Mouse (Mus musculus) neural tube, embryonic 12.5 days (tissue): Measurements from ENCODE around the gene Egfem1. TPM values are rescaled to one million over a fixed set of nuclear protein-coding genes. Genes with fewer than 3 reads are reported as not detected.

Experiments used
- ATAC-seq: fragments of 200-750 bp; cut with Nextera tagmentation; 2 replicates; pipeline ENCODE4 v1.8.0; 2017; ENCODE audit warnings: low read depth, mild to moderate bottlenecking, moderate TSS enrichment, moderate library complexity; ENCODE audit not compliant: low FRiP score
- H3K27ac ChIP-seq: fragments of 300-500 bp; sonication (generic); 2 replicates; pipeline ENCODE4 v1.5.1; 2016
- H3K27me3 ChIP-seq: fragments of 300-500 bp; sonication (generic); replicated peaks from 2 replicates; pipeline ENCODE4 v1.6.1; 2016; ENCODE audit warnings: mild to moderate bottlenecking
- H3K36me3 ChIP-seq: fragments of 300-500 bp; sonication (generic); 2 replicates; pipeline ENCODE4 v1.6.1; 2016; ENCODE audit warnings: mild to moderate bottlenecking
- H3K4me1 ChIP-seq: fragments of 300-500 bp; sonication (generic); 2 replicates; pipeline ENCODE4 v1.6.1; 2016
- H3K4me2 ChIP-seq: fragments of 300-500 bp; sonication (generic); replicated peaks from 2 replicates; pipeline ENCODE4 v1.6.1; 2016; ENCODE audit warnings: mild to moderate bottlenecking
- H3K4me3 ChIP-seq: fragments of 300-500 bp; sonication (generic); 2 replicates; pipeline ENCODE4 v1.5.1; 2016
- H3K9ac ChIP-seq: fragments of 300-500 bp; sonication (generic); 2 replicates; pipeline ENCODE4 v1.6.1; 2016; ENCODE audit warnings: mild to moderate bottlenecking
- H3K9me3 ChIP-seq: fragments of 300-500 bp; sonication (generic); 2 replicates; pipeline ENCODE4 v1.6.1; 2016; ENCODE audit warnings: mild to moderate bottlenecking
- WGBS: fragments of 180-500 bp; shearing (Covaris S2); methylation state at CpG from one replicate; pipeline ENCODE4 v1.1.7; 2016; 5-methylcytosine and 5-hydroxymethylcytosine counted together
- polyA plus RNA-seq: library from polyadenylated mRNA; unstranded; fragments of >200 nt; fragmentation: Nextera tagmentation; extraction: Ambion mirVana; gene quantifications from 2 replicates; pipeline ENCODE4 v1.2.1, GENCODE M21; 2016

Gene Egfem1
- polyA plus RNA-seq, 1 experiment from 2014 or later: 4.9 TPM

DNA sequence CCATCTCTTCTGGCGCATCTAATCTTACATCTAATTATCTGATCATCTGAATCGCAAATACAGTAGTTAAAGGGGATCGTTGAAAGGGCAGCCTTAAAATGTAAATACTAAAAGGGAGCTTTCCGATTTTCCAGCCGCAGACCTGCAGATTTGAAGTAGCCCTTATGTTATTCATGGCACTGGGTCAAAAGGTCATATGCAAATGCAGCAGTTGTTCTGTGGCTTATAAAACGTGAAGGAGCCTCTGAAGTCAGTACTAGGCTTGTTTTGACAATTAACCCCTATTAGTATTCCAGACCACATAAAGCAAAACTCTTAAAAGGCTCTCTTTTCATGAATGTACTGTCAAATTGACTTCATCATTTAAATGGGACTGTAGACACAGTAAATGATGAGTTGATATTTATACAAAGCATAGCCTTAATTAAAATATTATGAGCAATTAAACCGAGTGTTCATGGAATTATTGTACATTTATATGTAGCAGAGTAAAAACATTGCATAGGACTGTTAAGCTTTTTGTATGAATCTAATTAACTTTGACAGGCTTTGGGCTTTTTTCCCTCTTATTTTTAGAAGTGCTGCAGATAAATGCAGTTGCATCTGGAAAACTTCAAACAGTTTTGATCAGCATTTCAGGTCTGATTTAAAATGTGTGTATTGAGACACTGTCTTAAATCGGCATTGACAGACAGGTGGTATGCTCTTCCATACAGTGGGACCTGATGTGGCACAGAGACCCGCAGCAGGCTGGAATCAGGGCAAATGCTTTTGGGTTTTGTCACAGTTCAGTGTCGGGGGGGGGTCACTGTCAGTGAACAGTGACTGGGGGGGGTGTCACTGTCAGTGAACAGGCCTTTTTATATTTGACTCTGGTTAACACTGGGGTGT, 54.5 kb downstream of the Egfem1 start:
- Histone ChIP-seq H3K27me3 (no peaks in the 10 kb centered on the region), H3K4me2 (peak overlapping the region; percentile 45), H3K9me3 (no peaks in the 10 kb centered on the region), H3K4me1 (peaks cover 32% of the 10 kb centered on the region), H3K9ac (no peak overlapping the region), H3K4me3 (no peak overlapping the region), H3K36me3 (no peaks in the 10 kb centered on the region), H3K27ac (no peak overlapping the region)
- 8% methylated on average over 10 of the region's 10 CpGs for WGBS
- ATAC-seq: peak; percentile 87

DNA sequence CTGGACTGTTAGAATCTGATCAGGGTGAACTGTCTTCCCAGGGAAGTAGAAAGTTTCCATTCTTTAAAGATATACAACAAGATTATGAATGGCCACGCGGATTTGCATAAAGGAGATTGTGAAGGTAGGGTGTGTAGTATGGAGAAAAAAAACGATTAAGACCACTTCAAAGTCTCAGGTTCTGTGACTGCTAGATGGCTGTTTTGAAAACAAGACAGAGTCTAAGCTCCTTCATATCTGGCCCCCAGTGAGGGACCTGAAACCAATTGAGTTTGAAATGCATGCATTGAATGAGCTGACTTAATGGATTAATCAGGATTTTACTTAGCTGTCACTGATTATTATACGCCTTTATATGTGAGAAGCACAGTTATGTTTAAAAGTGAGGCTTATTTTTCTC, 86.6 kb downstream of the Egfem1 start:
- no peaks in the 10 kb centered on the region for H3K36me3 ChIP-seq
- no peaks in the 10 kb centered on the region for H3K27me3 ChIP-seq
- H3K4me2 ChIP-seq: no peak overlapping the region
- no peak overlapping the region for H3K27ac ChIP-seq
- 86% methylated on average over 4 of the region's 4 CpGs for WGBS
- no peaks in the 10 kb centered on the region for H3K9me3 ChIP-seq
- no peaks in the 10 kb centered on the region; the same call in 1 of the 2 replicates for H3K4me1 ChIP-seq
- ATAC-seq: no peak
- no peak overlapping the region for H3K4me3 ChIP-seq
- no peak overlapping the region for H3K9ac ChIP-seq

DNA sequence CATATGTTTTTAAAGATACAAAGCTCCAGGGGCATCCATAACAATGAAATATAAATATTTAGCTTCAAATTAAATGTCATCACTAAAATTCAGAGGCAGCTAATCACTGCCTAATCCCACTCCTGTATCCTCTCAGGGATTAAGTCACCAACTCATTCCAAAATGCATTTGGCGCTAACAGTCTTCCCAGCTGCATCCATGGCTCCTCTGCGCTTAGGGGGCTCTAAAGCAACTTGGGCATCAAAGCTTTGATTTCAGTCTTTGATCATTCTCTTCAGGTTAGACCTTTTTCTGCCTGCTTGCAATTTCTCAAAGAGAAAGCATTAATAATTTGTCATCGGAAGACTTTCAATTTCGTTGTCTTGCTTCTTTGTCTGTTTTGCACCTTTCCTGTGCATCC, 87.2 kb downstream of the Egfem1 start:
- no peaks in the 10 kb centered on the region; the same call in 1 of the 2 replicates for H3K4me1 ChIP-seq
- H3K9me3 ChIP-seq: no peaks in the 10 kb centered on the region
- no peak overlapping the region for H3K27ac ChIP-seq
- H3K9ac ChIP-seq: no peak overlapping the region
- H3K36me3 ChIP-seq: no peaks in the 10 kb centered on the region
- no peak overlapping the region for H3K4me3 ChIP-seq
- WGBS: 78% methylated on average over 4 of the region's 4 CpGs
- no peaks in the 10 kb centered on the region for H3K27me3 ChIP-seq
- no peak overlapping the region for H3K4me2 ChIP-seq
- ATAC-seq: no peak

DNA sequence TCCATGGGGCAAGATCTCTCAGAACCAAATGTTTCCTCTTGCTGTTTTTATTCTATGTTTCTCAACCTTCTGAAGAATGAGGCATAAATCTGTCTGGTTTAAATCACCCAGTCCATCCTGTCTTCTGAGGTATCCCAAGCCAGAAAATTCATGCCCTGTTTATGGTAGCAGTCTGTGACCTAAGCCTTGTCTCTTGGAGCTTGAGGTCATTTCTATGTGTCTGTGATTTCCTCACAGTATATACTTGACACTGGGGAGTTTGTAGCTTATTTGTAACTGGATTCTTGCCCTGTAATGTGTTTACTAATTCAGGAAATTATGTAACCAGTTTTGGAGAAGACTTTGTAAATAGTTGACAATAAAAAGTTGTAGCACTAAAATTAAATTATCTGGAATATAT, 95.2 kb downstream of the Egfem1 start:
- Histone ChIP-seq H3K4me3 (no peak overlapping the region), H3K4me2 (no peak overlapping the region), H3K4me1 (no peaks in the 10 kb centered on the region), H3K9me3 (no peaks in the 10 kb centered on the region), H3K27ac (no peak overlapping the region), H3K36me3 (no peaks in the 10 kb centered on the region), H3K27me3 (no peaks in the 10 kb centered on the region), H3K9ac (no peak overlapping the region)
- no peak for ATAC-seq

DNA sequence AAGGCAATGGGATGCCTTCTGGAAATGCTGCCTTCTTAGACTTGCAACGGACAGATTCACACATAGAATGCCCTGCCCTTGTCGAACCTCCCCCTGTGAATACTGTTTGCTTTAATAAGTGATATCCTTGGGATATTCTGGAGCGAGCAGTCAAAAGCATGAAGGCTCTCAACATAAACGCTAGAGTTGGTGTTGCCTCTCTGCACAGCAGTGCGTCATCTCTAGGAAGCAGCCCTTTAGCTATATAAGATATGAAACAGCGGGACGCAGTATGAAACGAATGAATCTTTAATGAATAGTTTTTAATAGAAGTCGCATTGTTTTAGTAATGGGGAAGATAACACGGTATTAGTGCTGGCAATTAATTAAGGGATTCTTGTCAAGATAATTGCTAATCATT, 101.2 kb downstream of the Egfem1 start:
- 66% methylated on average over 10 of the region's 10 CpGs for WGBS
- no peak overlapping the region for H3K4me2 ChIP-seq
- H3K4me3 ChIP-seq: no peak overlapping the region
- no peaks in the 10 kb centered on the region for H3K36me3 ChIP-seq
- no peaks in the 10 kb centered on the region for H3K27me3 ChIP-seq
- H3K4me1 ChIP-seq: peaks cover 10% of the 10 kb centered on the region; the same call in 1 of the 2 replicates
- peak; percentile 35; the same call in 1 of the 2 replicates for ATAC-seq
- H3K9me3 ChIP-seq: no peaks in the 10 kb centered on the region
- H3K27ac ChIP-seq: no peak overlapping the region
- H3K9ac ChIP-seq: no peak overlapping the region

DNA sequence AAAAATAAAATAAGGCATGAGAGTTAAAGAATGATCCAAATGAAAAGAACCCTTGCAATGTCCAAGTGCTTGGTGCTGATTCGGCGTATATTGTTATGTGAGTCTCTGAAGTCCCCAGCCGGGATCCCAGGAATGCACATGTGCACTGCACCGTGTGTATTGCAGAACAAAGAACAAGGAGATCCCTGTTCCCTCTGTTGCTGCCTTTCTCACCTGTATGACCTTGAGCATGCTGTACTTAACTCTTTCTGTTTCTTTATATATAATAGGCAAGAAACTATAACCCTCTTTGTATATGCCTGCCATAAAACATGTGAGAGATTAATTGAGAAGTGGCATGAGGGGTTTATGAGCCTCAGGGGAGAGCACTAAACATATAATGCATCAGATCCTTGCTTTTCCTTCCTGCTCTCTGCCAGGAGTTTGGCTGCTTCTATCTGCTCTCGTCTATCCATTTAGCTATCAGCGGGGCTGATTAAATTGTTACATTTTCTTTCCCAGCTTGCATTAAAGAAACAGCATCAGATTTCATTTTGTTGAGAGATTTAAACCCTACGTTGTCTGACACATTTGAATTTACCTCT, 101.9 kb downstream of the Egfem1 start:
- WGBS: 35% methylated on average over 7 of the region's 7 CpGs
- no peaks in the 10 kb centered on the region for H3K9me3 ChIP-seq
- H3K27me3 ChIP-seq: no peaks in the 10 kb centered on the region
- ATAC-seq: peak; percentile 78
- no peak overlapping the region for H3K9ac ChIP-seq
- no peak overlapping the region for H3K4me3 ChIP-seq
- no peak overlapping the region for H3K4me2 ChIP-seq
- no peaks in the 10 kb centered on the region for H3K36me3 ChIP-seq
- H3K4me1 ChIP-seq: peaks cover 10% of the 10 kb centered on the region; the same call in 1 of the 2 replicates
- H3K27ac ChIP-seq: no peak overlapping the region

DNA sequence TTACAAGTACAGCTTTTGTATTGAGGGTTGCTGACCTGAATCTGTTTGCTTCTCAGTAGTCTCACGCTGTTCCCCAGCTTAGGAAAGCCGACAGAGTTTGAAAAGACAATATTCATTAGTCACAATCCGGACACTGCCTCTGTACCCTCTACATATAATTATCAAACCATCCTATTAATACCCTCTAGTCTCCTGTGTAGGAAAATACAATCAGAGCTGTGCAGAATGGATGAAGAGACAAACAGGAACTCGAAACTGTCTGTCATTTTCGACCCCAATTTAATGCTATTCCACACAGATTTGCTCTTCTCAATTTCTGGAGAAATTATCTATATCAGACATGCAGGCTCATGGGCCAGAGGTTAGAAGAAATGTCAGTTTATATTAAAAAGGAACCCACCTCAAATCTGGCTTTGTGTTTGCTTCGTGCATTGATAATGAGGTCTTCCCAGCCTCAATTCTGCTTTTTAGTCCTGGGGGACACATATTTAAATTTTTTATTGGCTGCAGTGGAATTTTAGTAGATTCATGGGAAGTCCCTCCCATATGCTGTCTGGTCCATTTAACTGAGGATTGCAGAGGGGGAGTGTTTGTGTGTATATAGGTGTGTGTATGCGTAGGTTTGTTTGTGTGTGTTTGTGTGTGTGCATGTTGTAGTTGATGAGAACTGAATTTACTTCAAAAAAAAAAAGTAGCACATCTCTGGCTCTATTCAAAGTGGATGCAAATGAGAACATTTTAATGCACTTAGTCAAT, 102.8 kb downstream of the Egfem1 start:
- no peaks in the 10 kb centered on the region for H3K36me3 ChIP-seq
- peak; percentile 50; the same call in 1 of the 2 replicates for ATAC-seq
- WGBS: 51% methylated on average over 7 of the region's 7 CpGs
- peaks cover 10% of the 10 kb centered on the region; the same call in 1 of the 2 replicates for H3K4me1 ChIP-seq
- H3K27me3 ChIP-seq: no peaks in the 10 kb centered on the region
- H3K9ac ChIP-seq: no peak overlapping the region
- no peak overlapping the region for H3K27ac ChIP-seq
- H3K9me3 ChIP-seq: no peaks in the 10 kb centered on the region
- H3K4me3 ChIP-seq: no peak overlapping the region
- 0 out of 2 replicates have a peak overlapping the region, but pooled peaks have one; percentile 0 for H3K4me2 ChIP-seq

DNA sequence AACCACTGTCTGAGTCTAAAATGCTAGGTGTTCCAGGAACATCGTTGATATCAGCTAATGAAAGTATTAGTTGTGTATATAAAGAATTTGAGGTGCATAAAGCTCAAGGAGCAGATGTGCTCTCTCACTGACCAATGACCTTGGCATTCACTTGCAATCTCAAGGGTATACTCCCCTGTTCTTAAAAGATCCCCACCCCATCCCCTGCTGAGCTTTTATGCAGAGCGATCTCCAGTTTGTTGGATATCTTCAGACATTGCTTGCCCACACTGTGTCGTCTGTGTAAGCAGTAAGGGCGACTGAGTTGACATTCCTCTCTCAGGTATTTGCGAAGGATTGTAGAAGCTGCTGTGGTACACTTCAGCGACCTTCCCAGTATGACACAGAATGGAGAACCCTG, 108.4 kb downstream of the Egfem1 start:
- Histone ChIP-seq H3K4me1 (no peaks in the 10 kb centered on the region), H3K9ac (no peak overlapping the region), H3K4me3 (no peak overlapping the region), H3K9me3 (no peaks in the 10 kb centered on the region), H3K4me2 (no peak overlapping the region), H3K27ac (no peak overlapping the region), H3K36me3 (no peaks in the 10 kb centered on the region), H3K27me3 (no peaks in the 10 kb centered on the region)
- ATAC-seq: no peak
- 76% methylated on average over 6 of the region's 6 CpGs for WGBS

DNA sequence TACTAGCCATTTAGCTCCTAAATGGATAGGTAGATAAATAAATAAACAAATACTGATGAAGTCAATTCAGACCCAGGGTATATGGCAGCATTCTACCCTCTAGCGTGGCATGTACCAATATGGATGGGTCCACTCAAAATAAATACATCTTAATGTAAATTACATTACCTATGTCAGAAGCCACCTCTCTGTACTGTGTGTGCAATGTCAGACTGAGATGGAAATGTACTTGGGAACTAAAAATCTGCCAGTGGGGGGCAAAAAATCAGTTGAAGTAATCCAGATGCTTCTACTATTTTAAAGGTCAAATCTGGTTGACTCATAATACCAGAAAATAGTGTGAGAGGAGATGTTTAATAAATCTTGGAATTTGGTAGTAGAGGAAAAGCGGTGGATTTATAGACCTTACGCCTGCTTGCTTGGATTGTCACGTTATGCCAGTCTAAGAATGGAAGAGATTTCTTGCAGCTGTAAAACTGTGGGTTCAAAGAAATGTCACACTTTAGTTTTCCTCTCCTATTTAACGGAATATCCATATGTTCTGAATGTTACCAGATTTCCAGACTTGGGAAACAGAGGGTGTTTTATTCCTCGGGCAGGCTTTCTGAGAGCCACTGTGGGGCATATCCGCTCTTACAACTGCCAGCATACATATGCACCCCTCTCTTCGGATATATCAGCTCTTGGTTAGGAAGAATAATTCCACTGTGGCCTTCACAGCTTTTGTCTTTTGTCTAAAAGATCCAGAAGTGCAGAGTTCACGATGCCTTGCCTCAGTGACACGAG, 116.1 kb downstream of the Egfem1 start:
- Histone ChIP-seq H3K9ac (no peak overlapping the region), H3K27me3 (no peaks in the 10 kb centered on the region), H3K4me1 (no peaks in the 10 kb centered on the region; the same call in 1 of the 2 replicates), H3K36me3 (no peaks in the 10 kb centered on the region), H3K4me2 (no peak overlapping the region), H3K27ac (no peak overlapping the region), H3K4me3 (no peak overlapping the region), H3K9me3 (no peaks in the 10 kb centered on the region)
- ATAC-seq: no peak
- WGBS: 73% methylated on average over 10 of the region's 10 CpGs

DNA sequence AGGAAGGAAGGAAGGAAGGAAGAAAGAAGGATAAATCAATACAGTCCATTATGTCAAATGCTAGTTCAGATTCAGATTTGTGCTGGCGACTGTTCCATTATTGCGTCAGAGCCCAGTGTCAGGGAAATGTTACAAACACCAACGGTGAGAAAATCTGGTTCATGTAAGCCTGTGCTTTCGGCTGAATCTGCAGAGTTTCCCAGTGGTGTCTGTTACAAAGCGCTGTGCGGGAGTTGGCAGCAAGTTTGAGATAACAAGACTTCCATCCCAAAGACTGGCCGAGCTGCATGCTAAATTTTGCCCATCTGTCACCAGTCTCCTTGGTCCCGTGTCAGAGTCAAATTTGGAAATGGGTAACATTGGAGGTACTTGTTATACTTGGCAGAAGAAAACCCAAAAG, 118.8 kb downstream of the Egfem1 start:
- no peak overlapping the region for H3K9ac ChIP-seq
- H3K9me3 ChIP-seq: no peaks in the 10 kb centered on the region
- no peaks in the 10 kb centered on the region for H3K36me3 ChIP-seq
- no peak for ATAC-seq
- no peak overlapping the region for H3K27ac ChIP-seq
- H3K27me3 ChIP-seq: no peaks in the 10 kb centered on the region
- no peaks in the 10 kb centered on the region; the same call in 1 of the 2 replicates for H3K4me1 ChIP-seq
- no peak overlapping the region for H3K4me3 ChIP-seq
- H3K4me2 ChIP-seq: no peak overlapping the region
- 88% methylated on average over 8 of the region's 8 CpGs for WGBS

DNA sequence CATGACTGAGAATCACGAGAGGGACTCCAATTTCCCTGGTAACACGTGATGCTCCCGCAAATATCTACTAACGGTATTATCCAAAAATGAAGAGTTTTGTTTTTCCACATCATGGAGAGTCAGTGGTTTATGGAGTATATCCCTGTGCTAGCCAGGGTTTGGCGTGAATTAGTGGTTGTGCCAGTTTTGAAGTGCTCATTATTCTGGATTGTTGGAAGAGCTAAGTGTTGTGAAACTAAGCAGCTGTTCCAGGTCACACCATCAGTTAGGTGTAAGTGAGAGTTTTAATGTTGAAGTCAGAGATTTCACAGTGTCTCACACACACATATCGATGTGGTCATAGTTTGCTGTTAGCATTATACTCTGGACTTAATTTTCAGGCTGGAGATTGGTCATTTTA, 120.7 kb downstream of the Egfem1 start:
- no peaks in the 10 kb centered on the region; the same call in 1 of the 2 replicates for H3K4me1 ChIP-seq
- no peak overlapping the region for H3K9ac ChIP-seq
- H3K36me3 ChIP-seq: no peaks in the 10 kb centered on the region
- no peak overlapping the region for H3K4me3 ChIP-seq
- ATAC-seq: no peak
- no peak overlapping the region for H3K4me2 ChIP-seq
- no peak overlapping the region for H3K27ac ChIP-seq
- H3K9me3 ChIP-seq: no peaks in the 10 kb centered on the region
- no peaks in the 10 kb centered on the region for H3K27me3 ChIP-seq
- 94% methylated on average over 6 of the region's 6 CpGs for WGBS
